Mouse (Mus musculus) T-cell, adult 2 months (primary cell): ENCODE results near the gene Higd2a.
A peak's percentile ranks its signal among the peaks of the same experiment; 100 is the strongest.

Source experiments
- DNase-seq: peaks from one replicate; pipeline ENCODE4 v3.0.0; 2022; ENCODE audit warnings: low spot score

Higd2a gene

DNA sequence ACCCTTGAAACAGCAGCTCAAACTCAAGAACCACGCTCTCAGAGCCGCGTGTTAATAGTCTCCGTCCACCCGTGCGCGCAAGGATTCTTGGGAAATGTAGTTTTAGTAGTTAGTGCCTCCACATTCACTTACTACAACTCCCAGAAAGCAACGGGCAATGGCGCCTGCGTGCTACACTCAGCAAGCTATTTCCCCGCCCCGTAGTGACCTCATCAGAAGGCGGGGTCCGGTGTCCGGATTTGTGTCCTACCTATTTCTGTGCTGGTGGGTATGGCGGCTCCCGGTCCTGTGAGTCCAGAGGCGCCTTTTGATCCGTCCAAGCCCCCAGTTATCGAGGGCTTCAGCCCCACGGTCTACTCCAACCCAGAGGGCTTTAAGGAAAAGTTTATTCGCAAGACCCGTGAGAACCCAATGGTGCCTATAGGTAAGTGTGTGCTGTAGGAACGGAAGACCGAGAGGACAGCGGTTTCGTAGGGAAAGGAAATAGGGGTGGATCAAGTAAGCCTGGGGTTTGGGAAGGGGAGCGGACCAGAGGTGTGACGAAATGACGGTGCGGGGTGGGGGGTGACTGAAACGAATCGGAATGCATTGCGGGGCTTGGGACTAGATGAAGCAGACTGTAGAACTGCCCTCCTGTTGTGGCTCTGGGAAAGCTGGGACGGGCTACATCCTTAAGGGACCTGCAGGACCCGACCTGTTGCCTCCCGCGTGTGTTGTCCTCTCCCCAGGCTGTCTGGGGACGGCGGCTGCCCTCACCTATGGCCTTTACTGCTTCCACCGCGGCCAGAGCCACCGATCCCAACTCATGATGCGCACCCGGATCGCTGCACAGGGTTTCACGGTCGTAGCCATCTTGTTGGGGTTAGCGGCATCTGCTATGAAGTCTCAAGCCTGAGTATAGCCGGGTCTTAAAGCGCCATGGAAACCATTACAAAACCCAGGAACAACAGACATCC, at the start of gene Higd2a, which contains the start of gene Nop16:
TSS of gene Higd2a (plus strand) at position 212 of the 956 bp plus-strand sequence.
TSS of gene Nop16 (minus strand) at position 95 of the 956 bp plus-strand sequence.
- DNase-seq, result peak; percentile 95

DNA sequence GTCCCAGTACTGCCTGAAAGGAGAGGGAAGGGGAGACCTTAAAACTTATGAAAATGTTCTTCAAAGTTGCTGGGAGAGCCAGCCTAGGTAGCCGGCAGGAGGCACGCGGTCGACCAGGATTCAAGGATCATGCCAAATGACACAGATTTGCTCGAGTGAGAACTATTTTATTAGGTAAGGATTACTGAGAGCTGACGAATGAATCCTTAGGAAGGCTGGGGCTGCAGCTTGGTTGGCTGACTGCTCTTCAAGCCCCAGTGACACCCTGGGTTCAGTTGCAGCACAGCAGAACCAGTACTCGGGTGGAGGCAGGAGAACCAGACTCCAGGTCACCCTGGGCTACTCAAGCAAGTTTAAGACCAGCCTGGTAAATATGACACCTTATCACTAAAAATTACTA, 42.0 kb upstream of the Higd2a start:
- DNase-seq, result no peak

DNA sequence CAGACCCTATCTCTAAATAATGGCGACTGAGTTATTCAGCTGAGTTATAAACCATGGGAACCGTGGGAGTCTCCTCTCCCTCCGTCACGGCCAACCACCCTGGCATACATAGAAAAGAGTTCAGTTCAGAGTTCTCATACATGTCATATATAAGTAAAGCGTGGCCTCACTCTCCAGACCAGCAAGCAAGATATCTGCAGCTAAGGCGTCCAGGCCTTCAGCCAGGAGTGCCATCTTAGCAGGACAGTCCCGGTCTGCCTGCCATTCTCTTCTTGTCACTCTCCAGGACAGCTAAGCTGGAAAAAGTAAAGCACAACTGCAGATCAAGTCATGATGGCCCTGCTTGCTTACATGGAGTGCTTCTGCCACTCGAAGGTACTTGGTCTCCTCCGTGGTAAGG, 33.8 kb upstream of the Higd2a start:
- DNase-seq, result no peak

DNA sequence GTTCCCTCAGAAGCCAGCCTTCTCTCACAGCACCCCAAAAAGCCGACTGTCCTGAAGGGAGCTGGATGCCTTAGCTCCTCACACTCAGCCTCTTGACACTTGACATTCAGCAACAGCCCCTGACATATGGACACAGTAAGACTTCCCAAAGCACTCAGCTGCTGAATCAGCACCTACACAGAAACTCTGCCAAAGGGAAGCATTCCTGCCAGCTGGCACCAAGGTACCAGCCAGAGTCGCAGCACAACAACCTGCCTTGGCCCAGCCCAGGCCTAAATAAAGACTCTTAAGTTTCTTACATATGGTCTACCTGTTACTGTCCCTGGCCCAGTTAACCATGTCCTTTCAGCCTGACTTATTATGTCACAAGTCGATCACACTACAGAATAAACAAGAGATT, 33.2 kb upstream of the Higd2a start:
- no peak for DNase-seq

DNA sequence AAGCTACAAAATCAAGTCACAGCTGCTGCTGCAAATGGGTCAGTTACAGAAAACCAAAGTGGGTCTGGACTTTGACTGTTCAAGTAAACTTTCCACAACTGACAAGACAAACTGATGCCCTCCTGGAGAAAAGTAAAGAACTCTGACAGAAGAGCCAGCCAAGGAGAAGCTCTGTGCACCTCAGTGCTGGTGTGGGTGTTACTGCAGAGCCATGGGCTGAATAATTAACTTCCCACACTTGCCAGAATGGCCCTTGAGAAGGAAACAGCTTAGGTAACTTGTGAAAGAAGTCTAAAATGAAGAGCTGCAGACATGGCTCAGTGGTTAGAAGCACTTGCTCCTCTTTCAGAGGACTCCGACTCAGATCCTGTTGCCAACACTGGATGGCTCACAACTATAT, 32.4 kb upstream of the Higd2a start:
- DNase-seq, result no peak

DNA sequence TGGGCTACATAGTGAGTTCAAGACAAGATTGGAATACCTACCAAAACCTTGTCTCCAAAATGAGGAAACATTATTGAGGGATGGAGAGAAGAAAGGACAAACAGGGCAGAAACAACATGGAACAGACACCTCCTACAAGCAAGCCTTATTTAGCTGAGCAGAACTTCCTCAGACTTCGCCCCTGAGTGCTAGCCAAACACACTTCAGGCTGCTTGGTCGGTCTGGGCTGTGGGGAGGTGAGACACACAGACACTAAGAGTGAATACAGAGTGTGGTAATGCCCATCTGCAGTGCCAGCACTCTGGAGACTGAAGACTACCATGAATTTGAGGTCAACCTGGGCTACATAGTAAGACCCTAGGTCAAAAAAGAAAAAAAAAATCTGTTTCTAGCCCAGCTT, 30.4 kb upstream of the Higd2a start:
- no peak for DNase-seq

DNA sequence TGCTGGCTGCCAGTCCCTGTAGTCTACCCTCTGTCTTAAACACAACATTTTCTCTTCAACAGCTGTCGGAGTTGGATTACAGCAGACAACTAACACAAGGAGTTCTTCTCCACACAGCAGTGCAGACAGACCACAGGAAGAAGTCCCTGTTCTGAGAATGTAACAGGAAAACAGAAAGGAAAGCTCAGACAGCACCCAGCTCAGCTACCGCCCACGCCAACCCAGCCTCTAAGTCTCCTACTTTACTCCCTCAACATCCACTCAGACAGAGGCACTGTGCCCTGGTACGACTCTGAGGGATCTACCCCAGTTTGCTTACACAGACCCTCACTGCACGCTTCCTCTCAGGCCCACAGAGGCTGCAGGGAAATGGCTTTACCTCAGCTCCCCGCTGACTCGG, 29.4 kb upstream of the Higd2a start:
- no peak for DNase-seq

DNA sequence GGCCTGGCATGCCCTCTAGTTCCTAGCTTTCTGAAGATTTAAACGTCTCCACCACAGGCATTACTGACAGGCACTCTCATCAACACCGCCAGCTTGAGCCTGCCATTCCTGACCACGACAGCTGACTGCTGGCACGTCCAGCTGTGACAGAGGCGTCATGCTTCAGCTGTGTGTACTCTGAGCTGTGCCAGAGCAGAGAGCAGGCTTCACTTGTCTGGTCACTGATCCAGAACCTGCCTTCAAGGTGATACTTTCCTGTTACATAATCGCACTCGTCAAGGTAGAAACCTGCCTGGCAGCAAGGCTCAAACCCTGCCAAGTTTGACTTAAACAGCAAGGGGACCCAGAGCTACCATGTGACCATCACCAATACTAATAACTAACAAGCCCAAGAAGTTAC, 27.4 kb upstream of the Higd2a start:
- DNase-seq, result no peak

DNA sequence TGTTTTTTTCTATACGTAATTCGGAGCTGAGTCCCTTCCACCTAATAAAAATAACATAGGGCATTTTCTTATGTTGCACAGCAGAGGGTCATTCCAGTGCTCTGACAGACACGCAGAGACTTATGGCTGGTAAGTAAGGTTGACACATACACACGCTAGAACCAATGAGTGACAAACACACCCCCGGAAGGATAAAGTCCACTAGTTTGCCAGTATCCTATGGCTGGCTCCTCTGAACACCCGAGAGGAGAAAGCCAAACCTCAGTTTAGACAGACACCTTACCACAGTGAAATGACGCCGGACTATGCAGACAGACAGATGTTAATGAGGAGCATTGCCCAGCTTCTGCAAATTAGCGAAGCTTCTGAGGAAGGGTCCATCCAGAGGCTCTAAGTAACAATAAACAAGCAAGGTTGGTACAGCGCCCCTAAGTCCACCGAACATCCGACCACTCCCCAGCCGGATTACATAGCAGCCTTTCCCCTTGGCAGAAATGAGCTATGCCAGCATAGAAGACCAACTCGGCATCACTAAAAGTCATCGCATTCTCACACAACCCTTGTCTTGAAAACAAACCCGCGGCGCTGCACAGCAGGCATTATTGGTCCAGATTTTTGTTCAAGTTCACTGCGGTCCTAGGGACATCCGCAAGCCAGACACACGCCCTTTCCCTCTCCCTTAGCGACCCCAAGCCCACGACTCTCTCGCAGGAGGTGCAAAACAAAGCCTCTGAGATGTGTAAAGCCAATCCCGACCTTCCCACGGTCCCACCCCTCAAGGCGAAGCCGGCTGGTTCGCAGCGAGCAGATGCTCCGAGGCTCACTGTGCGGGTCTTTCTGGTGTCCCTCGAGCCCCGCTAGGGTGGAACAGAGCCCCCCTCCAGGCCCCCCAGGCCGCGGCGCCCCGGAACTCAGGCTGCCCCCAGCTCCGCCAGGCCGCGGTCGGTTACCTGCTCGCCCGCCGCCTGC, 25.5 kb upstream of the Higd2a start:
- DNase-seq, result no peak

DNA sequence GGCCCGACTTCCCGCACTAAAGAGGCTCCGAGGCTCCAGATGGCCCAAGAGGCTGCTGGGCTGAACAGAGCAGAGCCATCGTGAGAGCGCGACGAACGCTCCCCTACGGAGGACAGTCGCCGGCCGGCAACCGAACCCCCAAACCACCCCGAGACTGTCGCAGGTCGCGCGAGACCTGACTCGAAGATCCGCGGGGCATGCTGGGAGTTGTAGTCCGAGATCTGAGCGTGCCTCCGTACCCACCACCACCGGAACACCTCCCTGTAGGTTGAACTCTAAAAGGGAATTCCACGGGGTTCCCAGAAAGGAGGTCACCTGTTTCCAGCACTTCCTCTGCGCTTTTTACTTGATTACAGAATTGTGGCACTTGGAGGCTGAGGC, 24.8 kb upstream of the Higd2a start, which contains the start of gene 4833439L19Rik:
TSS of gene 4833439L19Rik (minus strand) at position 235 of the 381 bp plus-strand sequence.
- peak; percentile 93 for DNase-seq

DNA sequence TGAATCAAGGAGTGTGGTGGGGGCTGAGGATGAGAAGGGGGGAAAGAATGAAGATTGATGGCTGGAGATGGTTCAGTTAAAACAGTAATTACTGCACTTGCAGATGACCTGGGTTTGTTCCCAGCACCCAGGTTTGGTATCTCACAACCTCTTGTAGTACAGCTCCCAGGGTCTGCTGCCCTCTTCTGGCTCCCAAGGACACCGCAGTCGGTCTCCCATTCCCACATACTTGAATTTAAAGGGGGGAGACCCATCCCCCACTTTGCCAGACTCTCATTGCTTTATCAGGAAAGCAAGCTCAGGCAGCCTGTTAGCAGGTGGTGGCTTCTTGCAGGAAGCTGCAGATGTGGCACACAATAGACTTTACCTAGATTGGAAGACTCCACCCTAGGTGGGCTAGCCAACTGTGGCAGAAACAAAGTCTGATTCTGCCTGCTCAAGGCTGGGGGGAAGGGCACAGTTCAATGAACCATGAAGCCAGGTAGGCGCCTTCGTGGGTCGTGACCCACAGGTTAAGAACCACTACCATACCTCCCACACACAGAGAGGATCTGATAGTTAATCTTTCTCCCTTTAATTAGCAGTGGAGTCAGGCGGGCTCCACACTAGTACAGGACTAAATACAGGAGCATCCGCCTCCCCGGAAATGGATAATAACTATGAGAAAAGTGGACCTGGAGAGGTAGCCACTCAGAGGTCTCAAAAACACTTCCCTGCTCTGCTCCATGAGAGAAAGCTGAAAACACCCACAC, 24.2 kb upstream of the Higd2a start:
- no peak for DNase-seq

DNA sequence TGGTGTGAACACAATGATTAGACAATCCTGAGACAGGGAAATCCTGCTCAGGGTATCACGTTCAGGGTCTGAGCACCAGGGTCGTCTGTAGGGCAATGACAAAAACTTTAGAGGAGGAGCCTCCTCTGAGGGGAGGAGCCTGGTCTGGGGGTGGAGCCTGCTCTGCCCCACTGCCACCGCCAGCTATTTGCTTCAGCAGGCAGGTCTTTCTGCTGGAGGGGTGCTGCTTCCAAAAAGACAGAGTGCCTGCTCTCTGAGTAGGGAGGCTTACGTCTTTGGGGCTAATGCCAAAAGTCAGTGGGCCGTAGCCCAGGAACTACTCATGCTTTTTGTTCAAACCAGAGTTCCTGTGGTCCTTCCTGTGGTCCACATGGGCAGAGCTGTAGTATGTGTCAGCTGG, 21.6 kb upstream of the Higd2a start:
- peak; percentile 8 for DNase-seq

DNA sequence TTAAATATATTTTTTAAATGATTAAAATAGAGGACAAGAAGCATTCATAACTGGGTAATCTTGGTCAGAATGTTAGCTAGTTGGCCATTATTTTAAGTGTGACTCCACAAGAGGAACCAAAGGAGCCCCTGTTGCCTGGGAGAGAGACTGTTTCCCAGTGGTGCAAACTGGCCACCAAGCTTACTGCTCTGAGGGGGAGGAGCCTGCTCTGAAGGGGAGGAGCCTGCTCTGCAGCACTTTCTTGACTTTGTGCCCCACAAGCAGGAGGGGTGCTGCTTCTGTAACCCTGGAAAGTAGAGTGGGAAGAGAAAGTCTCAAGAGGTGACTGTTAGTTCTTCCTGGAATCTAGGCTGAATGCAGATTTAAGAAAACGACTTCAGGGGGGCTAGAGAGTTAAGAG, 20.7 kb upstream of the Higd2a start:
- DNase-seq, result no peak

DNA sequence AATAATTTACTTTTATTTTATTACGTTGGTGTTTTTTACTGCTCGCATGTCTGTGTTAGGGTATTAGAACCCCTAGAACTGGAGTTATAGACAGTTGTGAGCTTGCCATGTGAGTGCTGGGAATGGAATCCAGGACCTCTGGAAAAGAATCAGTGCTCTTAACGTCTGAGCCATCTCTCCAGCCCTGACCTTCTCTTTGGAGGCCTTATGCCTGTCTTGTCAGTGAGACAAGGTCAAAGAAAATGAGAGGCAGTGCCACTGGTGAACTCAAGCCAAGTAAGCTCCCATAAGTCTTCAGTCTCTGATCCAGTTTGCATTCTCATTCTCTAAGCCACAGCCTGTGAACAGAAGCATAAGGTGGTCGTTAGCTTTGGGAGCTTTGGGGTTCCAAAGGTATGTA, 19.3 kb upstream of the Higd2a start:
- no peak for DNase-seq

DNA sequence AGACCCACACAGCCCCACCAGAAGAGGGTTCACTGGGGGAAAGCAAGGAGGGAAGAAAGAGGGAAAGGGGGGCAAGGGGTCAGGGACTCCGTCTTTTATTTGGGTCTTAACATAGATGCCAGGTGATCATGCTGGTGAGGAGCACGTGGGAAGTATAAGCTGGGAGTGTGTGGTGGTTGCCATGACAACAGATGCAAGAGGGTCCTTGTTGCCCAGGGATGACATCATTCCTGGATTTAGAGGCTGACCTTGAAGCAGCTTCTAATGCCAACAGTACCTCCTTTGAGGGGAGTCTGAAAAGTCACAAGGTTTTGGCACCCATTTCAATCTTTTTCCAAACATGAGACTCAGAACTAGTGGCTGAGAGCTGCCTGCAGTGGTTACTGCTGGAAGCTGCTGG, 18.4 kb upstream of the Higd2a start:
- DNase-seq, result no peak

DNA sequence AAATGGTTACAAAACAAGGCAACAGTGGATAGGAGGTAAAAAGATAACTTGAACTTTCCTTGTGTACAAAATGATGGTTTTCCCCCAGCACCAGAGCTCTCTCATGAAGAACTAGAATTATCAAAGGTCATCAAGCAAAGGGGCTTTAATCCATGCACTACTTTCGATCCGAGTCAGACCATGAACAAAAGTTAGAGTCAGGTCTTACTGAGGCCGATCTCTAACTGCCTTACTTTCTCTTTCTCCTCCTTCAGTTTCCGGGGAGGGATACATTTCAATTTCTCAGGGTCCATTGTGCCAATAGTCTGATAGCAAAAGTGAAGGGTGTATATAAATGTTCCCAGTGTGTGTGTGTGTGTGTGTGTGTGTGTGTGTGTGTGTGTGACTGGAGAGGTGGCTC, 17.4 kb upstream of the Higd2a start:
- no peak for DNase-seq

DNA sequence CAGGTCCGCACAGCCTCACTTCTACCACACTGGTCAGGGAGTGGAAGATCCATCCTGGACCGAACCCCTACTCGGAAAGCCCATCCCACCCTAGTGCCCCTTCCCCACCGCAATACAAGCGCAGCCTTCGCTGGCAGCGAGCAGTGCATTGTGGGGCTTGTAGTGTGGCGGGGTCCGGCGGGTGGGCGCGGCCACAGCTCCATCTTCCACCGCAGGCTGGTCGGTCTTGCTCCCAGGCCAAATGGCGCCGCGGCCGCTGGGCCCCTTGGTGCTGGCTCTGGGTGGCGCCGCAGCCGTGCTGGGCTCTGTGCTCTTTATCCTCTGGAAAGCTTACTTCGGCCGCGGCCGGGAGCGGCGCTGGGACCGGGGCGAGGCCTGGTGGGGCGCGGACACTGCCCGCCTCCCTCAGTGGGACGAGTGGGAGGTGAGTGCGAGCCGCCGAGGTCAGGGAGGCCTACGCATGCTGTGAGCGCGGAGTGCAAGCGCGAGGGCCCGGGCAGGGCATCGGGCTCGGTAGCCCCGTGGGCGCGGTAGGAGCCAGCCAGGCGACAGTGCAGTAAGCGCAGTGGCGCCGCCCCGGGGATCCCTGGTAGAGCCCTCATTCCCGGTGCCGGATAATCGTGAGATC, 15.0 kb upstream of the Higd2a start, which contains the start of gene Arl10:
TSS of gene Arl10 (plus strand) at position 162 of the 628 bp plus-strand sequence.
- DNase-seq, result peak; percentile 30

DNA sequence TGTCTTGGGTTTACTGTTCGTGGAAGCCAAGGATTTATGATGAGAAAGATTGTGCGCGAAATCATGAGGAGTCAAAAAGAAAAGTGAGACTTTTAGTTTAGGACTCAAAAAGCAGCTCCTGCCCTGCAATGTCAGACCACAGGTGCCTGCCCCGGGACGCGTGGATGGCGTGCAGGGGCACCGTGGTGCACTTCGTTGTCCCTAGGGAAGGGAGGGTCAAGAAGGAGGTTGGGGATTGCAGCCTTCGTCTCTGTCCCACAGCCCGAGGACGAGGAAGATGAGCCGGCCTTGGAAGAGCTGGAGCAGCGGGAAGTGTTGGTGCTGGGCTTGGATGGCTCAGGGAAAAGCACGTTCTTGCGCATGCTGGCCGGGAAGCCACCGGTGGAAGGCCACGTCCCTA, 14.5 kb upstream of the Higd2a start:
- DNase-seq, result no peak

DNA sequence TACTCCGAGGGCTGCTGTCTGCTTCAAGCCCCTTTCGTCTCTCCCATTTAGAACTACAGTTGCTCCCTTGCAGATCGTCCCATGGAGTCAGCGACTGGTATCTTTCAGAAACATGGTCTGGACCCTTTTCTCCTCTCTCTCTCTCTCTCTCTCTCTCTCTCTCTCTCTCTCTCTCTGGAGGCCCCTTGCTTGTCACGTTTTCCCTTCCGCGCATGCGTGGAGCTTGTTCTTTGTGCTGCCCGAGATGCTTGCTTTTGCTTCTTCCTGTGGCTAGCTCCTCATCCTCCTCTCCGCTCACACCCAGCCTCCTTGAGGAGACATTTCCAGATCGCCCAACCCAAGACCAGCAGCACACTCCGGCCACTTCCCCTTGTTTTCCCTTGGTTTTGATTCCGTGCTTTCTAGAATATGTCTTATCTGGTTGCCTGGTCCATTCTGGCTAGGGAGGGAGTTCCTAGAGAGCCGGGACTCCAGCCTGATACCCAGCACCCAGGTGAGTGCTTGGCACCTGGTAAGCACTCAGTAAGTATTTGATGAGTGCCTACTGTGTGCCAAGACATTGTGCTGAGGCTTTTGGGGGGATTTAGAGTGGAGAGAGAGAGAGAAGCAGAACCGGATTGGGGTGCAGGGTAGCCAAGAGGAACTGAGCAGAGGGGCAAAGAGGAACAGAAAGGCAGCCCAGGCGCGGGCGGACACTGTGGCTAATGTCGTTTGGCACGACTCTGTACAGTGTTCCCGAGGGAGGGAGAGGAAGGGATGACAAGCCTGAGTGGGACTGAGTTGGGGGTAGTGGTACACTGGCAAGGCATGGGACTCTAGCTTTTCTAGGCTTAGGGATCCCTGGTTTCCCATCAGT, 12.1 kb upstream of the Higd2a start:
- DNase-seq, result no peak

DNA sequence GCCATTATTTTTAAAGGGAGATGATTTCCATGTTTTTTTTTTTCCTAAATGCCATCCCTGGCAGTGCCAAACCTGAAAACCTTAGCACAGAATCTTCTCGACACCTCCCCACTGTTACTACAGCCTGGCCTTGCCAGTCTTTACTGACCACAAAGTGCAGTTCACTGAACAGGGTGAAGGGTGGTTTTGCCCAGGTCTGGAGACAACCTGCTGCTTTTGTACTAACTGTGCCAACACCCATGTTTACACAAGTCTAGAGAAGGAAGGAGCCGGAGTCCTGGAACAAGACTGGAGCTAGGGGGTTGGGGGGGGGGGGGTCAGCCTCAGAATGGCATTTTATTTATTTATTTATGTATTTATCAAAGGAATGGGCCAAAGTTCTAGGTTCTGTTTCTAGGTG, 8.6 kb upstream of the Higd2a start:
- no peak for DNase-seq
